Mouse (Mus musculus) frontal cortex, postnatal 14 days (tissue): Measurements from ENCODE around the gene Actr6.

Experiments
- DNase-seq, 2 experiments: peaks; one replicate each; pipeline ENCODE4 v3.0.0; 2022; ENCODE audit warnings: low spot score in 2 of 2

The Actr6 gene

GRCm38 (mm10) chr10:89732001-89732794 is at the start of gene Actr6:
Gene Actr6 (minus strand): TSS chr10:89732295.
- DNase-seq: peak; percentile 85 to 87

GRCm38 (mm10) chr10:89776029-89776428 is 43.9 kb upstream of the Actr6 start:
- DNase-seq: no peak

GRCm38 (mm10) chr10:89771894-89772293 is 39.8 kb upstream of the Actr6 start:
- DNase-seq: no peak

- DNase-seq: no peak
Measured at GRCm38 (mm10) chr10:89769096-89769495, 37.0 kb upstream of the Actr6 start.

- DNase-seq: no peak
Measured at GRCm38 (mm10) chr10:89768352-89769020, 36.4 kb upstream of the Actr6 start.

- no peak for DNase-seq
Measured at GRCm38 (mm10) chr10:89765790-89766714, 34.0 kb upstream of the Actr6 start.

- no peak for DNase-seq
Measured at GRCm38 (mm10) chr10:89764457-89765121, 32.5 kb upstream of the Actr6 start.

- no peak for DNase-seq
Measured at GRCm38 (mm10) chr10:89760772-89761171, 28.7 kb upstream of the Actr6 start.

GRCm38 (mm10) chr10:89755231-89755630 is 23.1 kb upstream of the Actr6 start:
- no peak for DNase-seq

GRCm38 (mm10) chr10:89751069-89751468 is 19.0 kb upstream of the Actr6 start:
- DNase-seq: no peak

- DNase-seq: no peak
Measured at GRCm38 (mm10) chr10:89748619-89749018, 16.5 kb upstream of the Actr6 start.

GRCm38 (mm10) chr10:89747911-89748310 is 15.8 kb upstream of the Actr6 start:
- DNase-seq: no peak

- DNase-seq: no peak
Measured at GRCm38 (mm10) chr10:89747221-89747905, 15.3 kb upstream of the Actr6 start.

- no peak for DNase-seq
Measured at GRCm38 (mm10) chr10:89746581-89746980, 14.5 kb upstream of the Actr6 start.

GRCm38 (mm10) chr10:89745666-89746020 is 13.5 kb upstream of the Actr6 start:
- peak in 1 of 2 experiments; percentile 37 for DNase-seq

GRCm38 (mm10) chr10:89744871-89745665 is 13.0 kb upstream of the Actr6 start, which contains the start of gene Uhrf1bp1l:
Gene Uhrf1bp1l (plus strand): TSS chr10:89744991.
- peak; percentile 59 to 81 for DNase-seq

- DNase-seq: no peak
Measured at GRCm38 (mm10) chr10:89744341-89744740, 12.2 kb upstream of the Actr6 start.

GRCm38 (mm10) chr10:89743266-89743665 is 11.2 kb upstream of the Actr6 start:
- no peak for DNase-seq

- DNase-seq: no peak
Measured at GRCm38 (mm10) chr10:89740995-89741394, 8.9 kb upstream of the Actr6 start.

GRCm38 (mm10) chr10:89739703-89740102 is 7.6 kb upstream of the Actr6 start:
- DNase-seq: no peak
